Mouse (Mus musculus) myocyte (in vitro differentiated cells): ENCODE measurements at regions not wholly inside any gene's neighbourhood (a gene's known extent, or its start where the extent isn't known, plus 50 kb on each side); places are given as distances from the start of the nearest gene placed in this dataset.

ENCODE experiments used
- MAX ChIP-seq: IDR thresholded peaks from one replicate; pipeline ENCODE4 v1.6.1; 2011; ENCODE audit warnings: low read depth, mild to moderate bottlenecking, control low read depth
- POLR2A ChIP-seq: IDR thresholded peaks from one replicate; pipeline ENCODE4 v1.6.1; 2011; ENCODE audit warnings: low read depth, mild to moderate bottlenecking, control low read depth, moderate library complexity; ENCODE audit not compliant: insufficient read length
- TCF3 ChIP-seq: IDR thresholded peaks from one replicate; pipeline ENCODE4 v1.6.1; 2011; ENCODE audit warnings: low read depth, control low read depth; ENCODE audit not compliant: insufficient read length

DNA sequence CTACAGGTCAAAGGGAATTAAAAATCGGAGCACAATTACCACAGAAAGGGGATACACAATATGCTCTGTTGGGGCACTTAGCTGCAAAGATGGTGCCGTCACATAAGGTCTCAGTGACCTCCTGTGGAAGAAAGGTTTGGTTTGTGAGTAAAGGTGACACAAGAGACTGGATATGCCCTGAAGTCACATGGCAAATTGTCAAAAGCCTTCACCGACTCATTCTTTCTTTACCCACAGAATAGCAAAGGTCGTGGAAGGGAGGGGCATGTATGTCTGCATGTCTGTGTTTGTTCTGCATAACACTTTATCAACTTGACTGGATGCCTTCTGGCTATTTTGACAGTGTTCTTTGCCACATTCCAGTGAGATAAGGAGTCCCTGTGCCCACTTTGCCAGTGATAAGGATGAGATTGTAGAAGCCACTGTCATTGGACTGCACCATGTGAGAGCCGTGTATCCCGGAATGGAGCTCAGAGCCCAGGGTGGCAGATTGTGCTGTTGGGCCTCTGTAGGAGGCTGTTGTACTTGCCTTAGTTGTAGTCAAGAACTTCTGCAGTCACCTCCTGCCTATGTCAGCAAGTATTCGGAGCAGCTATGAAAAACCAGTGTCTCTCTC is 222.0 kb downstream of the Cxcl12 start:
- TF ChIP-seq MAX (no peak), TCF3 (no peak), POLR2A (no peak)
